Mouse (Mus musculus) liver, postnatal 0 days (tissue): ENCODE results near the gene Mag. TPM values are rescaled to one million over a fixed set of nuclear protein-coding genes. Genes with fewer than 3 reads are reported as not detected.

Experiments used
- ATAC-seq: fragments of 200-750 bp; cut with Nextera tagmentation; 2 replicates; pipeline ENCODE4 v1.8.0; 2017; ENCODE audit warnings: mild to moderate bottlenecking, moderate library complexity
- DNase-seq: peaks from one replicate; pipeline ENCODE4 v3.0.0-alpha.2; 2016
- H3K27ac ChIP-seq: fragments of 300-500 bp; sonication (generic); 2 replicates; pipeline ENCODE4 v1.5.1; 2014; ENCODE audit warnings: antibody characterized with exemption, moderate library complexity, mild to moderate bottlenecking, low read depth
- H3K27me3 ChIP-seq: fragments of 300-500 bp; sonication (generic); 2 replicates; pipeline ENCODE4 v1.6.1; 2014; ENCODE audit warnings: low read length, control low read depth, mixed read lengths; ENCODE audit not compliant: insufficient read depth
- H3K36me3 ChIP-seq: fragments of 300-500 bp; sonication (generic); replicated peaks from 2 replicates; pipeline ENCODE4 v1.6.1; 2014; ENCODE audit warnings: mild to moderate bottlenecking, control low read depth, low read length, moderate library complexity, mixed read lengths; ENCODE audit not compliant: insufficient read depth
- H3K4me1 ChIP-seq: fragments of 300-500 bp; sonication (generic); 2 replicates; pipeline ENCODE4 v1.6.1; 2014; ENCODE audit warnings: antibody characterized with exemption, mild to moderate bottlenecking, control low read depth; ENCODE audit not compliant: insufficient read depth
- H3K4me2 ChIP-seq: fragments of 300-500 bp; sonication (generic); 2 replicates; pipeline ENCODE4 v1.6.1; 2014; ENCODE audit warnings: low read depth, mild to moderate bottlenecking, low read length, moderate library complexity, mixed read lengths
- H3K4me3 ChIP-seq: fragments of 300-500 bp; sonication (generic); 2 replicates; pipeline ENCODE4 v1.5.1; 2014; ENCODE audit warnings: low read depth, low read length
- H3K9ac ChIP-seq: fragments of 300-500 bp; sonication (generic); replicated peaks from 2 replicates; pipeline ENCODE4 v1.6.1; 2014; ENCODE audit warnings: mild to moderate bottlenecking, moderate library complexity
- H3K9me3 ChIP-seq: fragments of 300-500 bp; sonication (generic); 2 replicates; pipeline ENCODE4 v1.6.1; 2016; ENCODE audit warnings: mild to moderate bottlenecking, control low read depth, low read length, mixed read lengths
- CTCF ChIP-seq: sonication (generic); IDR thresholded peaks from 2 replicates; pipeline ENCODE4 v1.5.1; 2016; ENCODE audit warnings: antibody characterized with exemption, low read depth
- EP300 ChIP-seq: IDR thresholded peaks from 2 replicates; pipeline ENCODE4 v1.6.1; 2016; ENCODE audit warnings: antibody characterized with exemption, low read depth, mild to moderate bottlenecking
- WGBS: fragments of 180-500 bp; shearing (Covaris S2); extraction: QIAGEN DNeasy Blood & Tissue Kit; methylation state at CpG from one replicate; pipeline ENCODE4 v1.1.7; 2014; ENCODE audit not compliant: insufficient replicate concordance; 5-methylcytosine and 5-hydroxymethylcytosine counted together
- polyA plus RNA-seq: library from polyadenylated mRNA; unstranded; fragments of >200 nt; fragmentation: Nextera tagmentation; extraction: Ambion mirVana; gene quantifications from 2 replicates; pipeline ENCODE4 v1.2.1, GENCODE M21; 2015

The Mag gene
- polyA plus RNA-seq, 1 experiment from 2014 or later = 0.47 TPM

DNA sequence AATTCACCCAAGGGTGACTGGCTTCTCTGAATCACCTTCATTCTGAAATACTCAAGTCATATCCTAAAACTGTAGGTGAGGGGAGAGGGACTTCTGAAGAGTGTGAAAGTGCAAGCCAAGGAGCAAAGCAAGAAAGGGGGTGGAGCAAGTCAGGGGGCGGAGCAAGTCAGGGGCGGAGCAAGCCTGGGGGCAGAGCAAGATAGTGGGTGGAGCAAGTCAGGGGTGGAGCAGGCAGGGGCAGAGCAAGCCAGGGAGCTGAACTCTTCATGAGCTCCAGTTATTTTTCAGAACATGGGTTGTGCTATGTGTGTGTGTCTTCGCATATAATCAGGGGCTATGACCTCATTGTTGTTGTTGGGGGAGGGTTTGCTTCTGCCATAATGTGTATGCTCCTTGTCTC lies 5.5 kb upstream of the Mag start:
- TF ChIP-seq CTCF = no peak
- no peak for TF ChIP-seq EP300
- WGBS = 50% methylated on average over 3 of the region's 3 CpGs
- ATAC-seq = peak; percentile 35; the same call in 1 of the 2 replicates
- no peak overlapping the region for H3K4me2 ChIP-seq
- no peaks in the 10 kb centered on the region for H3K36me3 ChIP-seq
- no peak overlapping the region for H3K27ac ChIP-seq
- peak; percentile 71 for DNase-seq
- H3K4me1 ChIP-seq = no peaks in the 10 kb centered on the region
- no peak overlapping the region for H3K4me3 ChIP-seq
- no peak overlapping the region for H3K9ac ChIP-seq
- H3K9me3 ChIP-seq = no peaks in the 10 kb centered on the region
- no peaks in the 10 kb centered on the region for H3K27me3 ChIP-seq

DNA sequence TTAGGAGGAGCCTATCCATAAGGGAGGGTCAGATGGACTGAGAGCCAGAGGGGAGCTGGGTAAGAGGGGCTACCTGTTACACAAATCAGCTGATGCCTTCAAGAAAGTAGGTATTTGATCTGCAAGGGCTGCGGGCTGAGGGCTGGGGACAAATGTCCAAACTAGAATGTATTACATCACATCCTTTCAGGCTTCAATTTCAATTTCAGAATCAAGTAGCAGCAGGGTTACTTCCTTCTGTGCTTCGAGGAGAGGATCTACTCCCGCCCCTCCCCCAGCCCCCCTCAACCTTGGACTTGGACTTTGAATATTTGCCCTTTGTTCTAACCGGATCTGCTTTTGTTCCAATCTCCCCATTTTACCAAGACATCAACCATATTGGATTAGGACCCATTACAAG lies 2.5 kb upstream of the Mag start:
- Histone ChIP-seq H3K9ac (no peak overlapping the region), H3K27ac (no peak overlapping the region), H3K27me3 (no peaks in the 10 kb centered on the region), H3K4me3 (no peak overlapping the region), H3K36me3 (no peaks in the 10 kb centered on the region), H3K9me3 (no peaks in the 10 kb centered on the region), H3K4me1 (no peaks in the 10 kb centered on the region), H3K4me2 (no peak overlapping the region)
- TF ChIP-seq EP300 (no peak), CTCF (no peak)
- ATAC-seq (no peak), DNase-seq (no peak)
- 39% methylated on average over 4 of the region's 4 CpGs for WGBS

DNA sequence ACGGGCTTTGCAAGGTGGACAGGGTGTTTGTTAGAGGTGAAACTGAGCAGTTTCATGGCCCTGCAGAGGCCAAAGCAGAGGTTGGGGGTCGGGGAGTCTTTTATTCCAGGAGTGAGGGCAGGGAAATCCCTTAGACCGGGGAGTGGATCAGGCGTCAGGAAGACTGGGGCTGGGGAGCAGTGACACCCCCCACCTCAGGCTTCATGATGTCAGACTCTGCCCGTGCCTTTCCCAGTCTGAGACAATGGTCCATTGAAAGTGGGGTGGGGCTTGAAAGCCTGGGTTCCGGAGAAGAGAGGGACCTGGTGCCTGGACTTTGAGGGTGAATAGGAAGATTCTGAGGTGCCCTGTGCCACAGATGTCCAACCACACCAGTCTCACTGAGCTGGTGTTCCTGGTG lies 2.0 kb upstream of the Mag start:
- no peak overlapping the region for H3K27ac ChIP-seq
- no peak for ATAC-seq
- no peak overlapping the region for H3K9ac ChIP-seq
- no peak overlapping the region for H3K4me2 ChIP-seq
- no peaks in the 10 kb centered on the region for H3K36me3 ChIP-seq
- no peaks in the 10 kb centered on the region for H3K4me1 ChIP-seq
- H3K9me3 ChIP-seq = no peaks in the 10 kb centered on the region
- WGBS = 33% methylated on average over 6 of the region's 6 CpGs
- H3K4me3 ChIP-seq = no peak overlapping the region
- no peaks in the 10 kb centered on the region for H3K27me3 ChIP-seq
- TF ChIP-seq EP300 (no peak), CTCF (no peak)
- DNase-seq = no peak

GRCm38 (mm10) chr7:30909773-30910172 lies 4.9 kb downstream of the Mag start:
- ATAC-seq = peak; percentile 61
- H3K27ac ChIP-seq = no peak overlapping the region
- 33% methylated on average over 6 of the region's 6 CpGs for WGBS

GRCm38 (mm10) chr7:30908992-30909431 lies 5.7 kb downstream of the Mag start:
- DNase-seq = no peak
- no peak for TF ChIP-seq EP300
- TF ChIP-seq CTCF = no peak
- no peak for ATAC-seq
- Histone ChIP-seq H3K4me2 (peak overlapping the region; percentile 62), H3K27ac (no peak overlapping the region), H3K9me3 (no peaks in the 10 kb centered on the region), H3K36me3 (no peaks in the 10 kb centered on the region), H3K4me1 (peaks cover 13% of the 10 kb centered on the region), H3K4me3 (no peak overlapping the region), H3K27me3 (no peaks in the 10 kb centered on the region), H3K9ac (no peak overlapping the region)
- 22% methylated on average over 17 of the region's 17 CpGs for WGBS

More at GRCm38 (mm10) chr7:30909773-30910172, 4.9 kb downstream of the Mag start:
- no peak overlapping the region for H3K9ac ChIP-seq
- TF ChIP-seq EP300 = no peak
- TF ChIP-seq CTCF = no peak
- DNase-seq = no peak
- H3K9me3 ChIP-seq = no peaks in the 10 kb centered on the region
- peaks cover 13% of the 10 kb centered on the region for H3K4me1 ChIP-seq
- no peaks in the 10 kb centered on the region for H3K27me3 ChIP-seq
- no peak overlapping the region for H3K4me3 ChIP-seq
- no peaks in the 10 kb centered on the region for H3K36me3 ChIP-seq
- H3K4me2 ChIP-seq = no peak overlapping the region

DNA sequence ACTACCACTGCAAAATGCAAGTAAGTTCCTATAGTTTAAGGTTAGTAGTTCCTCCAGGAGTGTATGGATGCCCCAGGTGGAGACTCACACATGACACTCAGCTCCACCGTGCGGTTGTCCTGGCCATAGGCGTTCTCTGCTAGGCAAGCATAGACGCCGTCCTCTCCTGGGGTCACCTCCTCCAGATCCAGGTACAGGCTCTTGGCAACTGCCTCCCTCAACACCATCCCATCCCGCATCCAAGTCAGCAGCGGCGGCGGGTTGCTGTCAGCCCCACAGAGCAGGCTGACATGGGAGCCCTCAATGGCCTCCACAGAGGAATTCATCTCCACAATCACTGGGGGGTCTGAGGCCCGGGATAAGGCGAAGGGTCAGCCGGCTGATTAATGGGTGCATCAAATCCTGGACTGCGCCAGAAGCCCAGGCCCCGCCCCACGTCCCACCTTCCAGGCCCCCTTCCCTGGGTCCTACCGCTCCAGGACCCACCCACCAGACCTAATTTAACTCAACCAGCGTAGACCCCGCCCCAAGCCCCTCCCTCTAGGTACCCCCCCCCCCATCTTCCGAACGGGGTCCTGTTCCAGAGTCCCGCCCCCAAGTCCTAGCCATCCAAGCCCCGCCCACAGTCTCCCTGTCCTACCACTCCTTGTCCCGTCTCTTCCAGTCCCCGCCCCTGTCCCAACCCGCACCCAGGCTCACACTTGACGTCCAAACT lies 6.2 kb downstream of the Mag start:
- no peaks in the 10 kb centered on the region for H3K36me3 ChIP-seq
- ATAC-seq (peak; percentile 60; the same call in 1 of the 2 replicates), DNase-seq (peak; percentile 58)
- no peak overlapping the region for H3K27ac ChIP-seq
- H3K9me3 ChIP-seq = no peaks in the 10 kb centered on the region
- 9% methylated on average over 24 of the region's 26 CpGs for WGBS
- peak overlapping the region; percentile 62 for H3K4me2 ChIP-seq
- peaks cover 13% of the 10 kb centered on the region for H3K4me1 ChIP-seq
- no peaks in the 10 kb centered on the region for H3K27me3 ChIP-seq
- H3K4me3 ChIP-seq = no peak overlapping the region
- no peak overlapping the region for H3K9ac ChIP-seq
- no peak for TF ChIP-seq EP300
- TF ChIP-seq CTCF = no peak
